Mouse (Mus musculus) Patski (cell line): ENCODE measurements around the gene Slc1a4. TPM values are rescaled to one million over a fixed set of nuclear protein-coding genes. Genes with fewer than 3 reads are reported as not detected.

ENCODE experiments used
- ATAC-seq: fragments of 100-300 bp; one replicate; pipeline ENCODE4 v1.8.0; 2021
- CTCF ChIA-PET: fragments of 350-600 bp; sonication (Branson Sonifier 250); formaldehyde crosslinking; loops from one replicate; lab custom pipeline; 2022; ENCODE audit warnings: inconsistent platforms; lab: Charles Lee
- POLR2A ChIA-PET: fragments of 350-600 bp; sonication (Branson Sonifier 250); formaldehyde crosslinking; loops from one replicate; lab custom pipeline; 2022; ENCODE audit warnings: antibody characterized with exemption, inconsistent platforms; lab: Charles Lee
- DNase-seq: peaks from one replicate; pipeline ENCODE4 v3.0.0-alpha.2; 2011; ENCODE audit warnings: low read depth, low spot score
- H3K27me3 ChIP-seq: fragments of 371-371 bp; one replicate; pipeline ENCODE4 v1.5.1; 2021
- CTCF ChIP-seq: fragments of 100-300 bp; IDR thresholded peaks from one replicate; pipeline ENCODE4 v1.5.1; 2021
- in situ Hi-C: fragments of 300-500 bp; cut with MboI; formaldehyde crosslinking; loops from 3 replicates; pipeline ENCODE4 v1.11.1; 2018; ENCODE audit warnings: low pct_unique_long_range_greater_than_20kb, mixed read lengths
- polyA plus RNA-seq: library from polyadenylated mRNA; unstranded; gene quantifications from one replicate; pipeline ENCODE4 v1.2.3, GENCODE M21; 2021

Gene Slc1a4
- polyA plus RNA-seq, 1 experiment from 2014 or later = 20.2 TPM

DNA sequence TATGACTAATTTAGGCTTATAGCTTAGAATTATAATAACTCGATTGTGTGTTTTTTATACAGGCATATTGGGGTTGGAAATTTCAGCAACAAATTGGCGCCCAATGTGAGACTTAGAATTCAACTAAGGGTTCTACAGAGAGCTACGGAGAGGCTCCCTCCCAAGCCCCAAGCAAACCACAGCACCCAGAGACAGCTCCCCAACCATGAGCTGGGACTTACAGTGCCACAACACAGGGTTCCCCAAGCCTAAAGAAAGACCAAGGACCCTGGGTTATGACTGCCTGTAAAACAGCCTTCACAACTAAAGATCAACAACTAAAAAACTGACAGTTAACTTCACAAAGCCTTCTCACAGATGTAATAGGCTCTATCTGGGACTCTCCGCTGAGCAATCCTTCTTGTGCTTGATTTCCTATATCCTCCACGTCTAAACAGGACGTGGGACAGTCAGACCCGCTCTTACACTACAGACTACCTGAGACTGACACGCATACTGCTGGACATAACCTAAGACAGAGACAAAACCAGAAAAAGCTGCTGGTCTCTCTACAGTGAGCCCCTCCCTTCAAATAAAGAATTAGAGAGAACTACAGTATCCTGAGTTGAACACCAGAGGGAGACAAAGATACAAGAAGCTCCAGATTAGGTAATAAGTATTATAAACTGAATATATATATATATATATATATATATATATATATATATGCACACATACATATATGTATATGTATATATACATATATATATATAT lies 69.7 kb downstream of the Slc1a4 start:
- TF ChIP-seq CTCF = peak; percentile 38
- no peaks in the 10 kb centered on the region for H3K27me3 ChIP-seq
- in situ Hi-C loops = loop anchor here (25.0 kb wide), 1 partner anchor 126 kb away; no protein-coding TSS in a partner anchor
- no peak for ATAC-seq
- POLR2A ChIA-PET = interaction anchor here (0.6 to 2.1 kb wide), 2 partner anchors 70 to 135 kb away, joined by 3 to 5 read pairs; partner anchors contain the start of gene Slc1a4
- DNase-seq = no peak
- CTCF ChIA-PET = interaction anchor here (0.9 to 2.4 kb wide), 13 partner anchors 8 to 500 kb away, joined by 3 to 21 read pairs (median 4); partner anchors contain the start of genes Cep68 and Slc1a4

DNA sequence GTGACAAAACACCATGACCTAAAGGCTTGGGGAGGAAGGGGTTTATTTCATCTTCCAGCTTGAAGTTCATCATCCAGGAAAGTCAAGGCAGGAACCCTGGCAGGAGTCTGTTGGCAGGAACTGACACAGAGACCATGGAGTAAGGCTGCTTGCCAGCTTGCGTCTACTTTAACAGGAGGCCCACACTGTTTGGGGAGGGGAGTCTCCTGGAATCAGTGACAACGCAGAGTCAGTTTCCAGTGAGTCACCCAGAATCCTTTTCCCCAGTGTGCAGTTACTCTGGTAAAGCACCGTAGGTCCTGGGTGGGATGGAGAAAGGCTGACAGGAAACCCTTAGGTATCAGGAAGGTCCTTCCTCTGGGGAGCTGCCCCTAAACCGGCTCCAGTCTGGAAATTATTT lies 77.7 kb downstream of the Slc1a4 start:
- no peak for TF ChIP-seq CTCF
- DNase-seq (no peak), ATAC-seq (no peak)
- in situ Hi-C loops = loop anchor here (25.0 kb wide), 1 partner anchor 117 kb away; no protein-coding TSS in a partner anchor
- ChIA-PET POLR2A (no interaction called here), CTCF (interaction anchor here (0.9 kb wide), 1 partner anchor 8 kb away, joined by 6 read pairs; no protein-coding TSS in a partner anchor)
- H3K27me3 ChIP-seq = no peaks in the 10 kb centered on the region

GRCm38 (mm10) chr11:20253088-20253487 lies 79.4 kb downstream of the Slc1a4 start:
- in situ Hi-C loops = loop anchor here (25.0 kb wide), 1 partner anchor 116 kb away; no protein-coding TSS in a partner anchor
- ATAC-seq (no peak), DNase-seq (peak; percentile 34)
- TF ChIP-seq CTCF = no peak
- ChIA-PET POLR2A (interaction anchor here (0.6 kb wide), 1 partner anchor 77 kb away, joined by 3 read pairs; no protein-coding TSS in a partner anchor), CTCF (interaction anchor here (0.7 to 1.6 kb wide), 3 partner anchors 9 to 422 kb away, joined by 3 to 5 read pairs (median 4); no protein-coding TSS in a partner anchor)
- no peaks in the 10 kb centered on the region for H3K27me3 ChIP-seq

Other genes with a start within 250 kb of the Slc1a4 start
- 152 TPM for gene Actr2, start 219.8 kb downstream of the Slc1a4 start, polyA plus RNA-seq
- 174 TPM for gene Rab1a, start 131.3 kb downstream of the Slc1a4 start, polyA plus RNA-seq
- gene Cep68, start 83.3 kb downstream of the Slc1a4 start, polyA plus RNA-seq = 31.5 TPM
- gene Sertad2, start 210.5 kb upstream of the Slc1a4 start, polyA plus RNA-seq = 25.6 TPM